Mouse (Mus musculus) lung, postnatal 14 days (tissue): ENCODE results near the gene Hcfc1r1.

ENCODE experiments used
- DNase-seq: peaks from one replicate; pipeline ENCODE4 v3.0.0; 2021

Hcfc1r1 gene

GRCm38 (mm10) chr17:23722376-23723125 is 49.2 kb downstream of the Hcfc1r1 start, which contains the start of gene 1520401A03Rik:
TSS of gene 1520401A03Rik (minus strand) at chr17:23722783.
- DNase-seq: no peak
